Mouse (Mus musculus): Measurements from ENCODE around the gene Megf11.
"Not testable (repeated sequence)": the region's sequence is repeated elsewhere in the genome, so short reads cannot be mapped to it uniquely, and the experiment has no call there.

Megf11 gene

DNA sequence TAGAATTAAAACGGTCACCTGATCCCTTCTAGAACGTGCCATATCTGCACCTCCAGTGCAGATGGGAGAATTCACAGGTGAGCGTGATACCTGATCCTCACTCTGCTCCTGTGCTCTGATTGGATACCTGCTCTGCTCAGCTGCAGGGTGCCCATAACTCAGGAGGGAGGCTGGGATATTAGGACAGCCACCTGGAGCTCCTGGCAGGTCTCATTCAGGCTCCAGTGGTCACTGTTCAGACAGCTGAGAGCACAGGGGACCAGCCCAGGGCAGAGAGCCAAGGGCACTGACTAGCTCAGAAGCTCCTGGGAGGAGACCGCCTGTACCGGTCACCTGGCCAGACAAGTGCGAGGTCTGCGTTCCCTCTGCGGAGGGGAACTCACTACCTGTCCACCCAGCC, 80.7 kb downstream of the Megf11 start:
- no peak for DNase-seq (ENCODE audit: low spot score)

DNA sequence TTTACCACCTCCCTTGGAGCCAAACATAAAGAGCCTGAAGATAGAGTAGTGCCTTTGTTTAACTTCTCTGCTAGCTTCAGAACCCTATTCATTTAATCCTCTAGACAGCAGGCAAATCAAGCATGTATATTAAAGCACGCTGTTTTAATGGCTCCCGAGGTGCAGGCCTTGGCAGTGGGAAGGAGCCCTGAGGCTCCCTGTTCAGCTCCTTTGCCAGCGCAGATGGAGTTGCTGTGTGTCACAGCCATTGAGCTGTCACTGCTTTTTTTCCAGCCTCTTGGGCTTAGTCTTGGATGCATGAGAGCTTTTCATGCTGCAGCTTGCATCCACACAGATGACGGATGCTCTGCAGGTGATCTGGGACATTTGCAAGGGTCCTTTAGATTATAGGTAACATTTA, 81.1 kb downstream of the Megf11 start:
- DNase-seq (ENCODE audit: low spot score) = no peak

DNA sequence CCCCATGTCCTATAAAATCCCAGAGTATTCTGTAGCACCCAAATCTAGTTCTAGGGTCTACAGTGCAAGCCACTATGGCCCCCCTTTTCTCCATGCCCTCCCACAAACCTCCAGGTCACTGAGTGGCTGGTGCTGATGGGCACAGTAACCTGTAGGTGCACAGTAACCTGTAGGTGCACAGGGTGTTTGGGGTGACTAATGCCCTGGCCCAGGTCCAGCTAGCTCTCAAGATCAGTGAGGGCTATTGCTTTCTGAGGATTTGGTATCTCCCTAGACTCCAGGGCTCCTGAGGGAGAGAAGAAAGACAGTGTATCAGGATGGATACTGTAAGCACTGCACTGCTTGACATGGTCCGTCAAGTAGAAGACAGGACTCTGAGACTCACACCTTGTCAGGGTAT, 85.4 kb downstream of the Megf11 start:
- no peak for DNase-seq (ENCODE audit: low spot score)

DNA sequence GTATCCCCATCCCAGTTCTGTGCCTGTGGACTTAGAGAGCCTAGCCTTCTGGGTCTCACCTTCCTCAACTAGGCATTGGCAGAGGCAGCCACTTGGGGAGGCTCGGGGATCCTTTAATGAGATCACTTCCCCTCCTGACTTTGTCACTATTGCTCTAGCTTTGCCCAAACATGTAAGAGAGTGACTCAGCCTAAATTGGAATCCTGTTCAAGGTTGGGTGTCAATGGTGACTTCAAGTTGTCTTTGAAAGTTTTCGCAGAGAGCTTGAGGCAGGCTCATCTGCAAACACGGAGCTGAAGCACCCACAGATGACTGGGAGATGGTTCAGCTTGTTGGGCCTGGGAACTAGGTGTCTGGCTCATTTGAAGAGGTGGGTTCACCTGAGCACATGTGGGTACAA, 85.9 kb downstream of the Megf11 start:
- no peak for DNase-seq (ENCODE audit: low spot score)

DNA sequence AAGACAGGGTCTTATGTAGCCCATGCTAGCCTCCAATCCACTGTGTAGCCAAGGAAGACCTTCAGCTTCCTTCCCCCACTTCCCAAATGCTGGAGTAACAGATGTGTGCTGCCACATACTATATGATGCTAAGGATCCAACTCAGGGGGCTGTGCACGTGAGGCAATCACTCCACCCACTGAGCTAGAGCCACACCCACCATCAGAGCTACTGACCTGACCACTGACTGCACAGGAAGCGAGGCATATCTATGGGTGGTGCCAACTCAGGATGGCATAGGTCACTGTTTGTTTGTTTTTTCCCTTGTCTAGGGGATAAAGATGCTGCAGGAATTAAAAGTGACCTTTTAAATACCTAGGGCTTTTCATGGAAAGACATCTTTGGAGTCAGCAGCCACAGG, 86.7 kb downstream of the Megf11 start:
- DNase-seq (ENCODE audit: low spot score) = no peak

DNA sequence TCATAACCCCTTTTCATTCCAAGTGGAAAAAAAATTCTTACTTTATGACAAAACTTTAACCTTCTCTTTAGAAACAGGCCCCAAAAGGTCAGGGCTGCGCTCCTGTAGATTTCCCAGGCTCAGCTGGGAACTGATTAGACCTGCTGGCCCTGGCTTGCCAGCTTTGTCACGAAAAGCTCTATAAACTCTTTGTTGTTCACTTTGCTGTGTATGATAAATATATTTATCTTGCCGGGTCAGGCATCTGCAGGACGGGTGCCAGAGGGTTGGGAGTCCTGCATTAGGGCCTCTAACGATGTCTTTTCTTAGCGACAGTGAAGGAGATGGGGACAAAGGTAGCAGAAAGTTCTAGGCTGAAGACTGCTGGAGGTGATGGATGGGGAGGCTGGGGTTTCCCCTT, 87.3 kb downstream of the Megf11 start:
- no peak for DNase-seq (ENCODE audit: low spot score)

DNA sequence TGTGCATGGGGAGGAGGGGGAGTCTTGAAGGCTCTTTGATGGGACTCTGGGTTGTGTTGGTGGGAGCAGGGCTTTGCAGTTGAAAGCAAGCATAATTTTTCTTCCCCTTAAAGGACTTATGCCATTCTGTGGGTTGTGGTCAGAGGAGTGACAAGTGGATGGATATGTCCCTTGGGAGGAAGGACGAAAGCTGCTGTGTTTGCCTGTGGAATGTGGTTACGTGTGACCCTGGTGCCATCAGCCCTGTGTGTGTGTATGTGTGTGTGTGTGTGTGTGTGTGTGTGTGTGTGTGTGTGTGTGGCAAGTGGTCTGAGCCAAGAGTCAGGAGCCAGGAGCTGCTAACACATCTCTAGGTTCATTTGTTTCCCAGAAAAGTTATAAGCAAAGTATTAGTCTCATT, 87.7 kb downstream of the Megf11 start:
- no peak for DNase-seq (ENCODE audit: low spot score)

DNA sequence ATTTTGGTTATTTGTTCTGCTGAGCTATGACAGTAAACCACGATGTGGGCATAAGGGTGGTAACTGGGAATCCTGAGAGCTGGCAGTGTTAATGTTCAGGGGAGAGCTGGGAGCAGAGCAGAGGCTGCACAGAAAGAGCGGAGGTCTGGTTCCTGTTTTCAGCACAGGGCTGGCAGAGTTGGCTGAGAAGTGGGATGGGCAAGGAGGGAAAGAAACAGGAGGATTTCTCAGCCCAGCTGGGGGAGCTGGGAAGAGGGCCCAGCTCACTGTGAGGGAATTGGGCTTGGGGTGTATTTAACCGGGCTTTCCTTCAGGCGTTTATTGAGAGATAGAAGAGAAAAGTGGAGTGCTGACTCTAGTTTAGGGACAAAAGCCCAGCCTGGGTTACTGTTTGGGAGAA, 88.3 kb downstream of the Megf11 start:
- DNase-seq (ENCODE audit: low spot score) = no peak

DNA sequence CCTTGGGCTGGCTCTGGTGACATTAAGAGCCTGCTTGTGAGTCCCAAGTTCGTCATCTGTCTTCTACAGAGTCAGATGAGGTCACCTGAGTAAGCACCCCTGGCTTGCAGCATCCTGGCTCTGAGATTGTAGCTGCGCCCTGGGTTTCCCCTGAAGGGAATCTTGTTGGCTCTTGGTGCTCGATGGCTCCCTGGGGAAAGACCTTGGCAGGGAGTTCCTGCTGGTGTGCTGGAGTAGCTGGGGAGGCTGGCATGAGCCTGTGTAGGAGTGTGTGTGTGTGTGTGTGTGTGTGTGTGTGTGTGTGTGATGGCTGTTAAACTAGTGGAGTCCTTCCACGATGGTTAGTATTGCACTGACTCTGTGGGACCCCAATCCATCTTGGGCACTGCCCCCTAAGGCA, 88.7 kb downstream of the Megf11 start:
- peak; percentile 56 for DNase-seq (ENCODE audit: low spot score)

DNA sequence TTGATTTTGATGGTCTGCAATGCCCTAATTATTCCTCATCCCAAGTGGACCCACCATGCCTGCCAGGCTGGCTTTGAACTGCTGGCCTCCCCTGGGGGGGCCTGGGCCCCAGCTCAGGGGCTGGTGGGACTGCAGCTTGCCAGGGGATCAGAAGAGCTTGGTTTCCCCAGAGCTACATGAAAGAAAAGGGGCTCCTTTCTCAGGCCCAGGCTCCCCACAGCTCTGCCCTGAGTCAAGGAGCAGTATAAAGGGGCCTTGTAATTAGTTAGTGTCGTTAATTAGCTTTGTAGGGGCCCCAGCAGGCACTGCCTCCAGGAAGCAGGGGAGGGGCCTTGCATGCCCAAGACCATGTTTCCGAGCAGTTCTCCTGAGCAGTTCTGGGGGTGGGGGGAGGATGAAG, 90.5 kb downstream of the Megf11 start:
- DNase-seq (ENCODE audit: low spot score) = no peak

DNA sequence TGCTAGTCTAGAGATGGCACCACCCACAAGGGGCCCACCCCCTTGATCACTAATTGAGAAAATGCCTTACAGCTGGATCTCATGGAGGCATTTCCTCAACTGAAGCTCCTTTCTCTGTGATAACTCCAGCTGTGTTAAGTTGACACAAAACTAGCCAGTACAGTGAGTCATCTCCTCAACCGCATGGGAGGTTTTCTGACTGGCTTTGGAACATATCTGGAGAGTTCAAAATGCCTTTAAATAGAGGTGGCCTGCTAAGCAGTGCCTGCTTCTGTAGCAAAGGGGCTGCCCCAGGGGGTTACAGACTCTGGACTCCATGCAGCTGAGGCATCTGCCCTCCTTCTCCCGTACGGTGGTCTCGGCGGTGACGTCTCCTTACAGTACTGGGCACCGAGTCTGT, 92.0 kb downstream of the Megf11 start:
- DNase-seq (ENCODE audit: low spot score) = not testable (repeated sequence)

DNA sequence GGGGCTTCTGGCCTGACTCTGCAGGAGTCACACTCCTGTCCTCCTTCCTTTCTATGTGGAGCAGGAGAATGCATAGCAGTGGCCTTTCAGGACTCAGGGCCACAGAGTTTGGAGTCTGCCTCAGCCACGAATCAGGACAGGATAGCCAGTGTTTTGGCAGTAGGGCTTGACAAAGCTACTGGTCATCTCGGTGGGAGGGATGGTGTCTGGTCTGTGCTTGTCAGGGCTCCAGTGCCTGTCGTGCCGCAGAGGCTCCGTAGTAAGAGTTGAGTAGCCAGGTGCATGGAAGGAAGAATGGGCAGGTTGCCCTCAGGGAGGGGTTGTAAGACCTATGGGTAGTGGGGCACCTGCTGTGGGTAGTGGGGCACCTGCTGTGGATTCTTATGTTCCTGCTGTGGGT, 96.7 kb downstream of the Megf11 start:
- no peak for DNase-seq (ENCODE audit: low spot score)

DNA sequence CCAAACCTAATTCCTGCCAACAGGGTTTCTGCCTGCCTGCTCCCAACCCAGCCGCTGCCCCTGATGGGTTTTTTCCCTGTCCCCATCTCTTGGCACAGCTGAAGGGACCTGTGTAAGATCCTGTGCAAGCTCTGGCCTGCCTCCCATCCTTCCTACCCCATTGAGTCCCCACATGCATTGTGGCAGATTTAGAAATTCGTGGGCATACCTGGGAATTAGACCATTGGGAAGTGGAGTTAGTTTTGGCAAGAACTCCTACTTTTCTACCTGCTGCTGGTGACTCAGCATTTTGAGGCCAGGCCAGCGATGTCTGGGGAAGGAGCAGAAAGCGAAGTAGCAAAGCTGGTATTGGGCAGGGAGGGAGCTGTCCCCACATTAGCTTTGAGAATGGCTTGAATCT, 102.0 kb downstream of the Megf11 start:
- no peak for DNase-seq (ENCODE audit: low spot score)

DNA sequence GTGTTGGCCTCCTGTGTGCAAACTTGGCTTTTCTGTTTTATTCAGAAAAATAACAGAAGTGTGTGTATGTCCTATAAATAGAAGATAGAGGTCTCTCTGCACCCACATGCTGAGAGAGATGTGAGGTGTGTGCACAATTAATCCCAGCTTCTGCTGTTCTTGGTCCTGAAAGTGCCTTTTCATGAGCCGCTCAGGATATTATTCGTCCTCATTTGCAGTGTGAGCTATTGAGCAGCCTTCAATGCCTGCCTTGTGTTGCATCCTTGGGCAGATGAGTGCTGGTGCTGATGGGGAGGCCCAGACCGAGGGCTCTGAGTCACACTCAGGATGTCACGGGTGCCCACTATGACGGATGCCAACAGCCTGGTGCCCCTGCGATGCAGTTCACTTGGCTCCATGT, 109.2 kb downstream of the Megf11 start:
- DNase-seq (ENCODE audit: low spot score) = no peak

DNA sequence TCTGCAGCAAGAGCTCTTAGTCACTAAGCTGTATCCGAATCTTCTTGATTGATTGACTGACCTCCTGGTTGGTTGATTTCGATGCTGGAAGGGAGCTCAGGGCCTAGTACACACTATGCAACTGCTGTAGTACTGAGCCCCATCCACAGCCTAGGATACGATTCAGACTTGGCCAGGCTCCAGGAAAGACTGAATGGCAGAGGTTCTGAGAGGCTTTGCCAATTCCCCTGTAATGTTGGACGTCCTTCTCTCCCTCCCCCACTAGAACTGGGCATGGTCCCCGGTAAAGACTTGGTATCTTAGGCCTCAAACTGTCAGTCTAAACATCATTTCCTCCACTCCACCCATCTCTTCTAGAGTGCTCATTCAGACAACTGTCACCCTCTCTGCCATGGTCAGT, 113.5 kb downstream of the Megf11 start:
- DNase-seq (ENCODE audit: low spot score) = no peak

DNA sequence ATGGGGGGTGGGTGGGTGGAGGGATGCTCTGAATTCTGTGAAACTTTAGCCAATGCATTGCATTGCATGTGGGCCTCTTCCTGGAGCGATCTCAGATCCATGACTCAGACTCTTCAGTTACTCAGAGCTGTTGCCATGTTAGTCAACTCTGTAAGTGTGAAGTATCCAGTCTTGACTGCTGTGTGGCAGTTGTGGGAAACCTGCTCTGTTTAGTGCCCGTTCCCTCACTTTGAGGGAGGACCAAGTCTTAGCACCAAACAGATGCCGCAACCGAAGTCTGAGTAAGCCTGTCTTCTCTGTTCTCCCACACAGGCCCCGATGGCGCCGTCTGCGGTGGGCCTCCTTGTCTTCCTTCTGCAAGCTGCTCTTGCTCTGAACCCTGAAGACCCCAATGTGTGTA, 115.8 kb downstream of the Megf11 start:
- no peak for DNase-seq (ENCODE audit: low spot score)

DNA sequence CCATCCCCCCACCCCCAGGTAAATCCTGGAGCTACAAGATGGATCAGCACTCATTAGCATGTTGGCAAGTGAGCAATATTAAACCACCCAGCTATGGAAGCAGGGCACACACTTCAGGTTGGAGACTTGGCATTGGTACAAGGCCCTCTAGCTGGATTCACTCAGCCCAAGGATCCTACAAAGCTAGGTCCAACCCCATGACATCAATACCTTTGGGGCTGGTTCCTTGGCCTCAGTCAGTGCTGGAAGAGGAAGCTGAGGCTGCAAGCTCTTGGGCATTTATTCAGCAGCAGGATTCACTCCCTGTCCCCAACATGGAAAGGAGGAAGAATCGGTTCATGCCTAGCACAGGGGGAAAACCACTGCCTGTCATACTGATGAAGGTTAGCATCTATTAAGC, 118.6 kb downstream of the Megf11 start:
- DNase-seq (ENCODE audit: low spot score) = no peak

DNA sequence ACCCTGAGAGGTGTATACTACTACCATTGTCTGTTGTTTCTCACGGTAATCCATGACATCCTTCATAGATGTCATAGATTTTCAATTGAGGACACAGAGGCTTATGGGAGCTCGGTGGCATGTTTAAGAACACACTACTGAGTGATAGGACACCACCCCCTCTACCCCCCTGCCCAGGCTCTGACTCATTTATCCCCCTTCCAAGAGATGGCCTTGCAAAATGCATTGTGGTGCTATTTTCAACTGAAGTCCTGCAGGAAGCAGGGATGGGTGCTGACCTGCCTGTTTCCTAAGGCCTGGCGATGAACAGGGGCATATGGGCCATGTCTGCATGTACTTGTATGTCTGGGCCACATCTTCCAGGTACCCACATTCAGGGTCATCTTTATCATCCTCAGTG, 119.0 kb downstream of the Megf11 start:
- DNase-seq (ENCODE audit: low spot score) = no peak

DNA sequence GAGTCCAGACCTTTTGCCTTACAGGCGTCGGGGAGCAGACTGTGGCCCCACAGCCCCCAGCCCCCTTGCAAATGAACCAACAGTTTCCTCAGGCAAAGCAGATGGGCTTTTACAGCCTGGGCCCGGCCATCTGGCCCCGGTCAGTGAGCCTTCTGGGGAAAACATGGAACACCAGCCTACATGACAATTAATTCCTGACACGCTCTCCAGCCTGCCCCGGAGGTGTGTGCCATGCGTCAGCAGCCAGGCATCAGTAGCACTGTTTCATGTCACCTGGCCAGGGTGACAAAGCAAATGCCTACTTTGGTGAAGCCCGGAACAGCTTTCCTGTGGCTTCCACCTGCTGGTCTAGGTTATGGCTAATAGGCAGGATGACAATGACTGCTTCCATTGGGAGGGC, 119.5 kb downstream of the Megf11 start:
- no peak for DNase-seq (ENCODE audit: low spot score)

DNA sequence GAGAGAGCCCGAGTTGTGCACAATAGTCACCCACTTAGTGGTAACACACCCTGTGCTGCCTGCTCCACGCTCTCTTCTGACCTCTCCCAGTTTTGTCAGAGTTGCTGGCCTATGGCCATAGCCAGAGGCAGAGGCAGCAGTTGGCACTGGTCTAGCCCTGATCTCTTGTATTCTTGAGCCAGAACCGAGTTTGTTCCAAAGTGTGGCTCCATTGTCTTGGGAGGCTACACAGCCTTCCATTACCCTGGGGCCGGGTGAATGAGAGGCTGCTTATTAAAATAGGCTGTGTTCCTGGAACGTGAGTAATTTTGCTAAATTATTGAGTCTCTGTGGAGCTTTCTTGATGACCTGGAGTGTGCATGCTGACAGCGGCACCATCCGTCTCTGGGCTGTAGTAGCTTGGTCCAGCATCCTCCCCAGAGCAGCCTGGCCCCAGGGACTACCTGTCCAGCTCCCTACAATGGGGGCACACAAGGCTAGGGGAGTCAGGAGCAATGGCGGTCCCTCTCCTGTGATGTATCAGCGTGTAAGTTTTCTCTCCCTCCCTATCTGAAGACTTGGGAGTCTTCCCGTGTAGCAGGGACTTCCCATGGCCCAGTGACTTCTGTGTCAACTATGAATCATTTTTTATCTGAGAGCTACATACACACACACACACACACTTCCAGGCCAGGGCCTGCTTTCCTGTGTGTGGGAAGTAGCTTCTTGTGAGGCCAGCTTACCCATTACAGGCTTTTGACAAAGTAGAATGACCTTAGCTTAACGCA, 121.2 kb downstream of the Megf11 start:
- peak; percentile 39 for DNase-seq (ENCODE audit: low spot score)

DNA sequence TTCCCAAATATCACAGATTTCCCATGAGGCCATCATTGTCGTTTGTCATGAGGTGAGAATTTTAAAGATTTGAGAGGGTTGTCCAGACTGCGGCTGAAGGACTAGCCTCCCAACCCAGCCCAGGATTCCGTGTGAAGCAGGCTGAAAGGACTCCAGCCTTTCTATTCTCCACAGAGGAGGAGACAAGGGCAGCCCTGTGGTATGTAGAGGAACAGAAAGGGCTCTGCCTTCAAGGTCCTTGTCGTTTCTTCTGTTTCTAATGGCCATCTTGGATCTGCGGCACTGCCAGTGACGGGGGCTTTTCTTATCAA, 121.7 kb downstream of the Megf11 start:
- no peak for DNase-seq (ENCODE audit: low spot score)

DNA sequence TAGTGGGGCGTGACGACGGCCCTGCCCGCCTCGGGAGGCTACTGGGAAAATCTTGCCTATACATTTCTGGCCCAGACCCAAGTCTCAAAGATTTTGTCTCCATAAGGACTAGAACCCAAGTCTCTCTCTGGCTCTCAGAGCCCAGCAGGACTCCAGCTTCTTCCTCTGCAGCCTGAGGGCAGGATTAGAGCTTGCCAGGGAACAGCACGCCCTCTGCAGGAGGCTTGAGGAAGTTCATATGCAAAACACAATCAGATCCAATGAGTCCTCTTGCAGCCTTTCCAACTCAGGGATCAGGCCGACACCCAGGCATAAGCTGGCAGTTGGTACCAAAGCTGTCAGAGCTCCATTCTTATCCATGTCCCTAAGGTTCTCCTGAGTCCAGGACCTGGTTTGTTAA, 122.6 kb downstream of the Megf11 start:
- no peak for DNase-seq (ENCODE audit: low spot score)

DNA sequence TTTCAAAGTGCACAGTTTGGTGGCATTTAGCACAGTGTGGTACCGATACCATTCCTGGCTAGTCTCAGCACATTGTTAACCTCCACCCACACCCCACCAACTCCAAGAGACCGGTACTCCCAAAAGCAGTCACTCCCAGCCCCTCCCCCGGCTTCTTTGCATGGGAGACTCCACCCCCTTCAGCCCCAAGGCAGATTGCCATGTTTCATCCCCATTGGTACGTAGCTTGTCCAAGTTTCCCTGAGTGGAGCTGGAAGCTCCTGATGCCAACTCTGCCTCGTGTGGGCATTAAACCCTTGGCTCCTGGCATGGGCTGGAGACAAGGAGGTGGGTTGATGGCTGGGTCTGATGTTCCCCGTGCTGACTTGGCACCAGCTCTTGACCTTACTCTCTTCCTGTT, 129.4 kb downstream of the Megf11 start:
- DNase-seq (ENCODE audit: low spot score) = no peak

DNA sequence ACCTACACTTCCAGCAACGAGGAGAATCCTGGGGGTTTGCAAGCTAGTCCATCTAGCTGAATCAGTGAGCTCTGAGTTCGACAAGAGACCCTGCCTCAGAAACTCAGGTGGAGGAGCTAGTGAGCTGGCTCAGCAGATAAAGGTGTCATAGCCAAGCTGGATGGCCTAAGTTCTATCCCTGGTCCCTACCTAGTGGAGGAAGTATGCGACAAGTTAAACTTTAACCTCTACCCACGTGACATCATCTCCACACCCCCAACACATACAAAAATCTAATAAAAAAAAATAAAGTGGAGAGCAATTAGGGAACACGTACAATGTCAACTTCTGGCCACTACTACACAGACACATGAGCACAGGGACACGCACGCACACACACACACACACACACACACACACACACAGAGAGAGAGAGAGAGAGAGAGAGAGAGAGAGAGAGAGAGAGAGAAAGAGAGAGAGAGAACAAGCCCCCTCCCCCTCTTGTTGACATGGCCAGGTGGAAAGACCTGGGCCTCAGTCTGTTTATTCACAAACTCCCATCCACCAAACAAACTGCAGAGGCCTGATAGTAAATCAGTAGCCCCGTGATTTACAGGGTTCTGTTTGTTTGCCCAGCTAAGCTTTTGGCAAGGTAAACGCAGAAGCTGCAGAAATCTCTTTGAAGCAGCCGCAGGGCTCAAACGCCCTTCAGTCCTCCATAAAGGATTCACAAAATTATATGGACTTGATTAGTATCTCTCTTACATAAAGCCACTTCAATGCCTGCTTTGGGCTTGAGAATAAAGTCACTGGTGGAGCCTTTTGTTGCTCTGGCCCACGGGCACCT, 134.7 kb downstream of the Megf11 start:
- no peak for DNase-seq (ENCODE audit: low spot score)
